Mouse (Mus musculus) frontal cortex, postnatal 25 days (tissue): ENCODE measurements around the gene Exoc2.

Source experiments
- DNase-seq, 2 experiments: peaks; one replicate each; pipeline ENCODE4 v3.0.0; 2022; ENCODE audit warnings: low spot score in 2 of 2

The Exoc2 gene

GRCm38 (mm10) chr13:30894015-30894634 lies 79.8 kb downstream of the Exoc2 start:
- DNase-seq: no peak

GRCm38 (mm10) chr13:30892315-30892714 lies 81.6 kb downstream of the Exoc2 start:
- DNase-seq: no peak

GRCm38 (mm10) chr13:30891223-30891622 lies 82.7 kb downstream of the Exoc2 start:
- no peak for DNase-seq

- peak; percentile 50 to 58 for DNase-seq
These were observed 85.4 kb downstream of the Exoc2 start for GRCm38 (mm10) chr13:30888480-30888879.

GRCm38 (mm10) chr13:30880310-30880709 lies 93.6 kb downstream of the Exoc2 start:
- no peak for DNase-seq

GRCm38 (mm10) chr13:30879871-30880270 lies 94.0 kb downstream of the Exoc2 start:
- DNase-seq: no peak

GRCm38 (mm10) chr13:30875825-30876224 lies 98.1 kb downstream of the Exoc2 start:
- no peak for DNase-seq

- DNase-seq: no peak
These were observed 100.4 kb downstream of the Exoc2 start for GRCm38 (mm10) chr13:30873472-30873871.

- no peak for DNase-seq
These were observed 108.4 kb downstream of the Exoc2 start for GRCm38 (mm10) chr13:30865486-30865885.

- DNase-seq: no peak
These were observed 109.9 kb downstream of the Exoc2 start for GRCm38 (mm10) chr13:30864042-30864441.

GRCm38 (mm10) chr13:30858421-30858820 lies 115.5 kb downstream of the Exoc2 start:
- no peak for DNase-seq

- DNase-seq: no peak
These were observed 123.2 kb downstream of the Exoc2 start for GRCm38 (mm10) chr13:30850736-30851135.

- no peak for DNase-seq
These were observed 125.9 kb downstream of the Exoc2 start for GRCm38 (mm10) chr13:30848001-30848400.

- DNase-seq: no peak
These were observed 127.4 kb downstream of the Exoc2 start for GRCm38 (mm10) chr13:30846506-30846905.

- DNase-seq: no peak
These were observed 130.8 kb downstream of the Exoc2 start for GRCm38 (mm10) chr13:30843049-30843448.

GRCm38 (mm10) chr13:30841843-30842242 lies 132.1 kb downstream of the Exoc2 start:
- no peak for DNase-seq

- no peak for DNase-seq
These were observed 132.6 kb downstream of the Exoc2 start for GRCm38 (mm10) chr13:30841306-30841705.

GRCm38 (mm10) chr13:30840700-30841099 lies 133.2 kb downstream of the Exoc2 start:
- DNase-seq: no peak

- DNase-seq: no peak
These were observed 137.6 kb downstream of the Exoc2 start for GRCm38 (mm10) chr13:30836342-30836741.

GRCm38 (mm10) chr13:30834859-30835258 lies 139.0 kb downstream of the Exoc2 start:
- no peak for DNase-seq

- DNase-seq: no peak
These were observed 139.5 kb downstream of the Exoc2 start for GRCm38 (mm10) chr13:30834349-30834748.

- DNase-seq: no peak
These were observed 140.3 kb downstream of the Exoc2 start for GRCm38 (mm10) chr13:30833476-30834149.

- no peak for DNase-seq
These were observed 142.5 kb downstream of the Exoc2 start for GRCm38 (mm10) chr13:30831369-30831768.

GRCm38 (mm10) chr13:30826511-30826910 lies 147.4 kb downstream of the Exoc2 start:
- DNase-seq: no peak
